Mouse (Mus musculus) embryonic facial prominence, embryonic 10.5 days (tissue): ENCODE data around the gene Snd1. TPM values are rescaled to one million over a fixed set of nuclear protein-coding genes. Genes with fewer than 3 reads are reported as not detected.

Experiments
- DNase-seq: peaks from one replicate; pipeline ENCODE4 v3.0.0-alpha.2; 2017; ENCODE audit warnings: low spot score
- H3K27ac ChIP-seq: fragments of 300-500 bp; sonication (generic); replicated peaks from 2 replicates; pipeline ENCODE4 v1.5.1; 2016; ENCODE audit warnings: mild to moderate bottlenecking
- H3K27me3 ChIP-seq: fragments of 300-500 bp; sonication (generic); replicated peaks from 2 replicates; pipeline ENCODE4 v1.6.1; 2016; ENCODE audit warnings: low read depth, mild to moderate bottlenecking; ENCODE audit not compliant: poor library complexity, severe bottlenecking
- H3K36me3 ChIP-seq: fragments of 300-500 bp; sonication (generic); replicated peaks from 2 replicates; pipeline ENCODE4 v1.6.1; 2016; ENCODE audit warnings: mild to moderate bottlenecking, moderate library complexity
- H3K4me1 ChIP-seq: fragments of 300-500 bp; sonication (generic); 2 replicates; pipeline ENCODE4 v1.6.1; 2016
- H3K4me3 ChIP-seq: fragments of 300-500 bp; sonication (generic); 2 replicates; pipeline ENCODE4 v1.5.1; 2016; ENCODE audit warnings: mild to moderate bottlenecking, moderate library complexity
- H3K9me3 ChIP-seq: fragments of 300-500 bp; sonication (generic); 2 replicates; pipeline ENCODE4 v1.6.1; 2016; ENCODE audit warnings: mild to moderate bottlenecking
- WGBS: fragments of 180-500 bp; shearing (Covaris S2); methylation state at CpG from one replicate; pipeline ENCODE4 v1.1.7; 2016; 5-methylcytosine and 5-hydroxymethylcytosine counted together
- polyA plus RNA-seq: library from polyadenylated mRNA; unstranded; fragments of >200 nt; fragmentation: Nextera tagmentation; extraction: Ambion mirVana; gene quantifications from 2 replicates; pipeline ENCODE4 v1.2.1, GENCODE M21; 2016

Gene Snd1
- polyA plus RNA-seq, 1 experiment from 2014 or later: 119 TPM

GRCm38 (mm10) chr6:28841569-28841968 is 366.6 kb downstream of the Snd1 start:
- WGBS: 89% methylated on average over 3 of the region's 3 CpGs
- peaks cover 18% of the 10 kb centered on the region for H3K4me1 ChIP-seq
- no peak overlapping the region for H3K27ac ChIP-seq
- no peak overlapping the region for H3K4me3 ChIP-seq
- H3K36me3 ChIP-seq: no peaks in the 10 kb centered on the region
- H3K27me3 ChIP-seq: no peaks in the 10 kb centered on the region
- no peak for DNase-seq
- H3K9me3 ChIP-seq: no peaks in the 10 kb centered on the region

- H3K27ac ChIP-seq: peak overlapping the region; percentile 44
- 46% methylated on average over 4 of the region's 4 CpGs for WGBS
- DNase-seq: no peak
- no peaks in the 10 kb centered on the region for H3K36me3 ChIP-seq
- no peaks in the 10 kb centered on the region for H3K9me3 ChIP-seq
- no peak overlapping the region for H3K4me3 ChIP-seq
- no peaks in the 10 kb centered on the region for H3K27me3 ChIP-seq
- H3K4me1 ChIP-seq: peaks cover 28% of the 10 kb centered on the region
Measured at GRCm38 (mm10) chr6:28842375-28843276, 367.7 kb downstream of the Snd1 start.

- WGBS: 41% methylated on average over 4 of the region's 4 CpGs
- Histone ChIP-seq H3K9me3 (no peaks in the 10 kb centered on the region), H3K4me1 (peaks cover 48% of the 10 kb centered on the region), H3K27ac (no peak overlapping the region), H3K36me3 (no peaks in the 10 kb centered on the region), H3K4me3 (no peak overlapping the region), H3K27me3 (no peaks in the 10 kb centered on the region)
- DNase-seq: no peak
Measured at GRCm38 (mm10) chr6:28845610-28846009, 370.7 kb downstream of the Snd1 start.

- peaks cover 41% of the 10 kb centered on the region for H3K4me1 ChIP-seq
- H3K36me3 ChIP-seq: no peaks in the 10 kb centered on the region
- H3K9me3 ChIP-seq: no peaks in the 10 kb centered on the region
- no peak overlapping the region for H3K4me3 ChIP-seq
- H3K27ac ChIP-seq: peak overlapping the region; percentile 52; the same call in 1 of the 2 replicates
- 57% methylated on average over 6 of the region's 6 CpGs for WGBS
- H3K27me3 ChIP-seq: no peaks in the 10 kb centered on the region
- DNase-seq: peak; percentile 32
Measured at GRCm38 (mm10) chr6:28847616-28848015, 372.7 kb downstream of the Snd1 start.

- peak overlapping the region; percentile 52; the same call in 1 of the 2 replicates for H3K27ac ChIP-seq
- H3K27me3 ChIP-seq: no peaks in the 10 kb centered on the region
- H3K9me3 ChIP-seq: no peaks in the 10 kb centered on the region
- peaks cover 40% of the 10 kb centered on the region for H3K4me1 ChIP-seq
- H3K36me3 ChIP-seq: no peaks in the 10 kb centered on the region
- H3K4me3 ChIP-seq: no peak overlapping the region
- no peak for DNase-seq
- 52% methylated on average over 6 of the region's 6 CpGs for WGBS
Measured at GRCm38 (mm10) chr6:28848285-28848794, 373.4 kb downstream of the Snd1 start.

GRCm38 (mm10) chr6:28848891-28849290 is 374.0 kb downstream of the Snd1 start:
- H3K4me3 ChIP-seq: no peak overlapping the region
- H3K36me3 ChIP-seq: no peaks in the 10 kb centered on the region
- no peak for DNase-seq
- peaks cover 46% of the 10 kb centered on the region for H3K4me1 ChIP-seq
- H3K27me3 ChIP-seq: no peaks in the 10 kb centered on the region
- H3K27ac ChIP-seq: peak overlapping the region; percentile 48; the same call in 1 of the 2 replicates
- WGBS: 81% methylated on average over 9 of the region's 9 CpGs
- no peaks in the 10 kb centered on the region for H3K9me3 ChIP-seq

GRCm38 (mm10) chr6:28849317-28849716 is 374.4 kb downstream of the Snd1 start:
- peaks cover 50% of the 10 kb centered on the region for H3K4me1 ChIP-seq

GRCm38 (mm10) chr6:28850326-28850900 is 375.5 kb downstream of the Snd1 start:
- DNase-seq: no peak
- no peak overlapping the region for H3K27ac ChIP-seq
- no peak overlapping the region for H3K4me3 ChIP-seq
- H3K36me3 ChIP-seq: no peaks in the 10 kb centered on the region
- no peaks in the 10 kb centered on the region for H3K9me3 ChIP-seq
- no peaks in the 10 kb centered on the region for H3K27me3 ChIP-seq
- peaks cover 58% of the 10 kb centered on the region for H3K4me1 ChIP-seq
- 87% methylated on average over 9 of the region's 9 CpGs for WGBS

More at GRCm38 (mm10) chr6:28849317-28849716, 374.4 kb downstream of the Snd1 start:
- H3K27me3 ChIP-seq: no peaks in the 10 kb centered on the region
- H3K4me3 ChIP-seq: no peak overlapping the region
- no peaks in the 10 kb centered on the region for H3K9me3 ChIP-seq
- WGBS: 67% methylated on average over 3 of the region's 3 CpGs
- no peak for DNase-seq
- H3K36me3 ChIP-seq: no peaks in the 10 kb centered on the region
- H3K27ac ChIP-seq: no peak overlapping the region; the same call in 1 of the 2 replicates

GRCm38 (mm10) chr6:28852342-28852741 is 377.4 kb downstream of the Snd1 start:
- Histone ChIP-seq H3K4me1 (peaks cover 59% of the 10 kb centered on the region), H3K36me3 (no peaks in the 10 kb centered on the region), H3K9me3 (no peaks in the 10 kb centered on the region), H3K4me3 (no peak overlapping the region), H3K27ac (no peak overlapping the region), H3K27me3 (no peaks in the 10 kb centered on the region)
- DNase-seq: no peak
- WGBS: 76% methylated on average over 7 of the region's 7 CpGs

GRCm38 (mm10) chr6:28853164-28853563 is 378.2 kb downstream of the Snd1 start:
- no peak overlapping the region for H3K4me3 ChIP-seq
- no peaks in the 10 kb centered on the region for H3K9me3 ChIP-seq
- peak overlapping the region; percentile 48 for H3K27ac ChIP-seq
- H3K4me1 ChIP-seq: peaks cover 52% of the 10 kb centered on the region
- H3K36me3 ChIP-seq: no peaks in the 10 kb centered on the region
- no peaks in the 10 kb centered on the region for H3K27me3 ChIP-seq
- WGBS: 46% methylated on average over 3 of the region's 3 CpGs
- no peak for DNase-seq

GRCm38 (mm10) chr6:28853654-28854053 is 378.7 kb downstream of the Snd1 start:
- Histone ChIP-seq H3K27me3 (no peaks in the 10 kb centered on the region), H3K27ac (peak overlapping the region; percentile 48), H3K9me3 (no peaks in the 10 kb centered on the region), H3K4me1 (peaks cover 47% of the 10 kb centered on the region), H3K4me3 (no peak overlapping the region), H3K36me3 (no peaks in the 10 kb centered on the region)
- WGBS: 10% methylated on average over 2 of the region's 2 CpGs
- no peak for DNase-seq

GRCm38 (mm10) chr6:28854598-28854997 is 379.7 kb downstream of the Snd1 start:
- H3K27ac ChIP-seq: no peak overlapping the region
- no peaks in the 10 kb centered on the region for H3K27me3 ChIP-seq
- no peaks in the 10 kb centered on the region for H3K9me3 ChIP-seq
- no peak overlapping the region for H3K4me3 ChIP-seq
- H3K36me3 ChIP-seq: no peaks in the 10 kb centered on the region
- WGBS: 51% methylated on average over 8 of the region's 8 CpGs
- no peak for DNase-seq
- peaks cover 38% of the 10 kb centered on the region for H3K4me1 ChIP-seq
